Mouse (Mus musculus) embryo, embryonic 11 days (tissue): ENCODE data around the gene 2610028H24Rik.

Source experiments
- DNase-seq: peaks from one replicate; pipeline ENCODE4 v3.0.0-alpha.2; 2015

2610028H24Rik gene

DNA sequence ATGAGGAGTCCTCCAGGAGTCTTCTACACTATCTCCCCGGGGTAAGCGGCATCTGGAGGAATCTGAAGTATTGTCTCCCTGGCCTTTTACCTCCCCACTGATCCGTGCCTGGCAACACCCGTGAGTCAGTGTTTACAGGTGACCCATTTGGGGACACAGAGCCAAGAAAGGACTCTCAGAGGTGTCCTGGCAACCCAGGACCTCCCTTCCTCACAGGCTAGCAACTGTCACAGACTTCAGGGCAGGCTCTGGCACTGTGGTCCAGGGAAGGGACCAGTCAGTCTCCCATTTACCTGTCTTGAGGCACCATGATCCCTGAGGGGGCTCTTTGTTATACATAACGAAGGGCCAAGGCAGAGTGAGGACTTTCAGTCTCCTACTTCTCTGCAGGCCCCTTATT lies at the start of gene 2610028H24Rik:
Gene 2610028H24Rik, plus strand, starts transcription at position 231 of the 400 bp plus-strand sequence.
- DNase-seq: no peak

DNA sequence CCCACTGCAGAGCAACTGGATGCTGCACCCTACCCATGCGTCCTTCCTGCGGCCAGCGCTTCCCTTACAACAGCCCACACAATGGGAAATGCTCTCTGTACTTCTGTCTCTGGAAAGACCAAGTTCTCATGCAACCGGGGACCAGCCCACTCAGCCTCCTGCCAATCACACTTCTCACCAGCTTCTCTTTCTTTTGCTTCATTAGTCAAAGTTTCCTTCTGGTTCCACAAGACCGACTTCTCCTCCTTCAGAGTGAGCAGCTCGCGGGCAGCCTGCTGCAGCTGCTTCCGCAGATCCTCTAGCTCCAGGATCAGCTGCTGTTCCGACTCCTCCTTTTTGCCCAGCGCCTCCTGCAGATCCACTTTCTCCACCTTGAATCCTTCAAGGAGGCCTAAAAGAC lies 40.4 kb upstream of the 2610028H24Rik start:
- no peak for DNase-seq

DNA sequence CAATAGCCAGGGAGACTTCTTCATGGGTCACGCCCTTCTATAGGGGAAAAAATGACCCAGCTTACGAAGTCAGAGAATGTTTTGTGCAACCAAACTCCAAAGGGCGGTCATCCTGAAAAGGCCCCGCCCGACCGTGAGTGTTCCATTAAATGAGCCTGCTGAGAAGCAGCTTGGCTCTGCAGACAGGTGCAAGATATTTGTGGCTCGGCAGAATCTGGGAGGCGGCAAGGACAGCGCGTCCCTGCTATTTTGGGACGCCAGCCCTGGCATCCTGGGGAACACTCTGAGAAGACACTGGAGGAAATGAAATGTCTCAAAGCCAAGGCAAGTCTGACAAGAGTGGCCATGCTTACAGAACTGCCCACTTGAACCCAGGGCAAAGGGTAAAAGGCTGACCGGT lies 32.1 kb upstream of the 2610028H24Rik start:
- DNase-seq: no peak

DNA sequence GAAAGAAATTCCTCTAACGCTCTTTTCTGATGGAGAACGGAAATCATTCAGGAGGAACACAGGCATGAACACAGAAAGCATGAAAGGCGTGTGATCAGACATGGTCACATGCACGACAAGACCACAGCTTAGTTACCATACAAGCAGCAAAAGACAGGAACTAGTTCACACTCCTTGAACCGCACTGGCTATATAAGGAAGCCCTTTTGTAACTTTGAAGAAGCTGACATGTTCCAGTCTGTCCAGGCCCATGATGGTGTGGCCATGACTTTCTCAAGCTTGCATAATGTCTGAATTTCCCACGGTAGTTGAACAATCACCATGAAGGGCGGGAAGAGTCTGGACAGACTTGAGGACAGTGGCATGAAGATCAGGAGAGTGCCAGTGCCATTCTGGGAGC lies 23.2 kb upstream of the 2610028H24Rik start:
- DNase-seq: no peak

DNA sequence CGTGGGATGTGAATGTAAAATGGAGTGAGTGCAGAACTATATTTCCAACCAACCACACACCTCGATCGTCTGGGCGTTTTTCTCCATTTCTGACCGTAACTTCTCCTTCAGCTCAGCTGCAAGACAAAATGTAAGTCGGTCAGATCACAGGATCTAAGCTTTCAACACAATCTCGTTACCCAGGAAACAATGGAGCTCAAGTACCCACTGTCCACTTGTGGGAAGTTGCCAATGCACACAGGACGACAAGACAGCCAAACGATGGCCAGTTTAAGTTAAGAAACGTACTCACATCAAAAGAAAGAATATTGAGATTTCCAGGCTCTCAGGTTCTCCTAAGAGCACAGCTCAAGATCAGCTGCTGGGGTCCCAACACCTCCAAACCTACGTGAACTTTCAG lies 15.0 kb upstream of the 2610028H24Rik start:
- no peak for DNase-seq

DNA sequence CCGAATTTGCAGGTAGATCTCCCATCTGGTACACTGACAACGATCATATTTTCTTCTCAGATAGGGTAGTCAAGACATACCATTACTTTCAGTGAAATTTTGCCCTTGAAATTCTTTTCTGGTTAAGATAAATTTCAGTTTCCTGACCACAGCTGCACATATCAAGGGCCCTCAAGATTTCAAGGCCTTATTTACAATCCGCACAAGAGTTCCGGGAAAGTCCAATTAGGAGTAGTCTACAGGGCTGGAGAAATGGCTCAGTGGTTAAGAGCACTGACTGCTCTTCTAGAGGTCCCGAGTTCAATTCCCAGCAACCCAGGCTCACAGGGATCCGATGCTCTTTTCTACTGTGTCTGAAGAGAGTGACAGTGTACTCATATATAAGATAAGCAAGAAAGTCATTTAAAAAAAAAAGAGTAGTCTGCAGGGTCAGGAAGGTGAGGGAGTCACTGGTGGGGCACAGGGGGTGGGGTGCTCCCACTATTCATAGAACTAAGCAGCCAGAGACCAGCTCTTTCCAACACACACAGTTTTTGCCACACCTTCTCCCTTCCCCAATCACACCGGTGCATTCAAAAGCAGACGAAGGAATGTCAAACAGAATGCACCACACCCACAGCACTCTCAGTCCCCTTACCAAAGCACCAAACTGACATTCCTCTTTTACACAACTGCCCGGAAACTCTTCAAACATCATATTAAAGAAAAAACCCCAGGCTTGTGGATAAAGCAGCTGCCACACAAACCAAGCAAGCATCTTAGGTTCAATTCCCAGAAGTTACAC lies 9.6 kb upstream of the 2610028H24Rik start:
- no peak for DNase-seq

DNA sequence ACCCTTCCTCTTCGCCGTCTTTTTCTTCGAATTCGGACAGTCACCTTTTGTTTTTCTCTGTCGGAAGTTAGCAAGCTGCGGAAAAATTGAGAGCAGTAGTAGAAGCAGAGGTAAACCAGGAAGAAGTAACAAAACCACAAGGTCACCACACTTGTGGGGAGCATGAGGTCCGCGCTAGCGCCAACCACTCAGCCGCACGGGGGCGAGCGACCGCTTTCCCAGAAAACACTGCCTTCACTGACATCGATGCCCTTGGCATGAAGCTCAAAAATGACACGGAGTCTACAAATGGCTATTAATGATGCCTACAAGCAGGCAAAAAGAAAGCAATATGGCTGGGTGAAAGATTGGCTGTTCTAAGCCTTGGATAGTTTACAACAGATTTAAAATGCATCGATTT lies 8.6 kb upstream of the 2610028H24Rik start, which contains the start of gene AC141477.1:
Gene AC141477.1, minus strand, starts transcription at position 164 of the 400 bp plus-strand sequence.
- DNase-seq: no peak

DNA sequence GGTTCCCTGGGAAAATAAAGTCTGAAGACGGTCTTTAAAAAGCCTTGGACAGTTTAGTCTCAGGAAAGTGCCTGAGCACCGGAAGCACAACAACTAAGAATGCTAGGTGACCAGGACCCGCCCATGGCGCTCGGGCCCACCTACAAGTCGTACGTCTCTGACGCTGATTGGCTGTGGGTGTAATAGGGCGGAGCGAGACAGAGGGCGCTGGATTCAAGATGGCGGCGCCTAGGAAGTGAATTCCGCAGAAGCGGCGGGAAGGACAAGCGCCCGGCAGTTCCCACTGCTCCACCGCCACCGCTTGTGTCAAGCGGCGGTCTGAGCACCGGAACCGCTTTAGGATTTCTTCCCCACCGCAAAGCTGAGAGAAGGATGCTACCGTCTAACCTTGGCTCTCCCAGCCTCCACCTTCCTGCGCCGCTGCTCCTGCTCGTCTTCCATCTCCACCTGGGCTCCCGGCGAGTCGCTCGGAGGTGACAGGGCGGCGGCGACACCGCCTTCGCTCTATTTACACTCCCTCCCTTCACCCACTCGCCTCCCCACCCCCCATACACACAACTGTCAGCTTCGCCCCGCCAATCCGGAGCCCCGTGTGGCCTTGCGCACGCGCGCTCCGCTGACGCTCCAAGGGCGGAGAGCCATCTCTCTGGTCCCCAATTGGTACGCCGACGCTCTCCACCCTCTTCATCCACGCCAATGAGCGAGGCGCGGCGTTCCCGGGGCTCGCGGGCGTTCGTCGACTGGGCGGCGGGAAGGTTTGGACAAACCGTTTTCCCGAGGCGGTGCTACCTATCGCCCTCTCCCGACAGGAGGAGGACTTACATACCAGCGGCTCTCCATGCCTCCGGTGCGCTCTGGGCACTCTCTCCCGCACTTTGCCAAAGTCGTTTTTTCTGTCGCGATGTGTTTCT lies 6.4 kb upstream of the 2610028H24Rik start, which contains the start of gene Pcnt:
Gene Pcnt, minus strand, starts transcription at position 609 of the 911 bp plus-strand sequence.
- DNase-seq: peak; percentile 99

DNA sequence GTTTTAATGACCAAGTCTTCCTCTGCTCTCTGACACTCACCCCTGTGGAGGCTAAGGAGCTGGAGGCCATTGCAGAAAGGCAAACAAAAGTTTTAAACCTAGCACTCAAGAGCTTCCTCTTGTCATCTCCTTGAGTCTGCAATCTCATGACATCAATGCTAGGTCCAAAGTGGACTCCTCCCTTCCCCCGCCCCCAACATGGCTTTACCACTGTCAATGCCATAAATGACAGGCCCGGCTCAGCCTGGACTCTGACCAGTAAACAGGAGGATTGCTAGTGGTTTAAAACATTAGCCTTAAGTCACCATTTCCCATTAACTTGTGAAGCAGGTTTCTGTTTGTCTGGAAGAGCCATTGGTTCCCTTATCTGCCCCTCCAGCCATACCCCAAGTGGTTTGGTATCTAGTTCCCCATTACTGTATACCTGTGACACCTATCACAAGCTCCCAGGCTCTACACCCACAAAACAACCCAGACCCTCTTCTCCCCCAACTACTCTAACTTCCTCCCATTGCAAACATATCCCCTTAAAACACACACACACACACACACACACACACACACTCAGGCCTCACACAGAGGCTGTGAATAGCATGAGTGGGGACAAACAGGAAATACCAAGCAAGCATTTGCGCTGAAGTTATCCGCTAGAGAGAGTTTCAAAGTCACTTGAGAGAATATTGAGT lies 2.7 kb upstream of the 2610028H24Rik start:
- no peak for DNase-seq

DNA sequence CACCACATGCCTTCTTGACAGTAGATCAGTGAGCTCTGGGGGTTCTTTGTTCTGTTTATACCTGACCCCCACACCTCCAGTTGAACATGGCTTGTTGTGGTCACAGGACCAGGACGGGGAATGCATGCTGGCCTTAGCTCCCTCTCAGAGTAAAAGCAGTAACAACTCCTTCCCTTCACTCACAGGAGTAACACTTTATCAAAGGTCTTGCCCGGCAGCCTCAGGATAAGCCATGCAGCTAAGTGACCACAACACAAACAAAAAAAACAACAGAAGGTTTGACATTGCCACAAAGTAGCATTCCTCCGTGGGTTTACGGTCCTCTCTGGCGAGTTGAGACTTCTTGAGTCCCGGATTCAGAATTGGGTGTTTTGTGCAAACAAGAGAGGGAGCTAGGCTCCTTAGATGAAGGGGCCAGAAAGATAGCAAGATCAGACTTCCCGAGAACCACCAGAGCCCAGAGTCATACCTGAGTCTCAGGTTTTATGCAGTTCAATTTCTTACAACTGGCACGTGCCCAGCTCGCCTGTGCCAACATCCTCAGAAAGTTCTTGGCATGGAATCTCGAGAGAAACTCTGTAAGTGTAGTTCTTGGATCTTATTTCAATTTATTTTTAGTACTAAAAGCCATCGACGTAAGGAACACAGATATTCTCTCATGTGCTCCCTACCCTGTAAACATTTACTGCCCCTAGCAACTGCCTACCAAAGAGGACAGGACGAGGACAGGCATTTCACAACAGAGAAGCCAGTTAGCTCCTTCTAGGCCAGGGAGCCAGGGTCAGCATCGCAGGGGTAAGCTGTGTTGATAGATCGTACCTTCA lies 1.3 kb upstream of the 2610028H24Rik start:
- no peak for DNase-seq

DNA sequence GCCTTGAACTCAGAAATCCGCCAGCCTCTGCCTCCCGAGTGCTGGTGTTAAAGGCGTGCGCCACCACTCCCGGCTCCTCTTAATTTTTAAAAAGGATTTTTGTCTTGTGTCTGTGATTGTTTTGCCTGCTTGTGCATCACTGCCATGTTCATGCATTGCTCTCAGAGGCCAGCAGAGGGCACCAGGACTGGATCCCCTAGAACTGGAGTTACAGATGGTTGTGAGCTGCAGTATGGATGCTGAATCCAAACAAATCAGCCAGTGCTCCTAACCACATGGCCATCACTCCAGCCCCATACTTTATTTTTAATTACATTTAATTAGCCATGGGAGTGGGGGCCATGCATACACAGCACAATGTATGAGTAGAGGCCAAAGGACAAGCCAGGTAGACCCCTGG lies 6.4 kb downstream of the 2610028H24Rik start:
- peak; percentile 56 for DNase-seq

DNA sequence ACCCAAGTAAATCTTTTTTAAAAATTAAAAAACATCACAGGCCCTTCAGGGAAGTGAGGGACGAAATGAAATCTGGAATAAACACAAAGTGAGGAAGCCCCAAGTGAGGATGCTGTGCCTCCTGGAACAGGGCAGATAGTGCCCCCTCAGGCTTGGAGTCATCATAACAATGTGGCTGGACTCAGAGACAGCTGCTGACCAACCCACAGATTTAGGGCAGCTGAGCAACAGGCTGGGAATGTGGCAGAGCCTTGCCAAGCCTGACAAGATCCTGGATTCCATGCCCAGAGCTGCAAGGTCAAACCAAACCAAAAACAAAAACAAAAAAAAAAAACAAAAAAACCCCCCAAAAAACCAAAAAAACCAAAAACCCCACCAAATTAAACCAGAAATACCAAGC lies 12.4 kb downstream of the 2610028H24Rik start:
- no peak for DNase-seq

DNA sequence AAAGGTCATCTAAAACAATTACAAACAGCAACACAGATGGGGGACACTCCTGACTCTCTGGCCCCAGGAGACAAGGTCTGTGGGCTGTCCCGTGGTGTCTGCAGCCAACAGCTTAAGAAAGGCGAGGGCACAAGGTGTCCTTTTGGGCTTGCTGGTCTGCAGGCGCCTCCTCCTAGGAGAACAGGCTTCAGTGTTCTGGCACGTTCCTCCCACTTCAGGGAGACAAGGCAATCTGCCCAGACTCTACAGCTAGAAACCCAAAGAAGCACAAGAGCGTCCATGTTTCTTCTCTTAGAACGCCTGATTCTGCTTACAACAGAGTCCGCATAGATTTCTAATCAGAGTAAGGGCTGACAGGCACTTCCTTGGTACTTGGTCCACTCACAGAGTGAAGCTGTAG lies 13.4 kb downstream of the 2610028H24Rik start:
- DNase-seq: no peak

DNA sequence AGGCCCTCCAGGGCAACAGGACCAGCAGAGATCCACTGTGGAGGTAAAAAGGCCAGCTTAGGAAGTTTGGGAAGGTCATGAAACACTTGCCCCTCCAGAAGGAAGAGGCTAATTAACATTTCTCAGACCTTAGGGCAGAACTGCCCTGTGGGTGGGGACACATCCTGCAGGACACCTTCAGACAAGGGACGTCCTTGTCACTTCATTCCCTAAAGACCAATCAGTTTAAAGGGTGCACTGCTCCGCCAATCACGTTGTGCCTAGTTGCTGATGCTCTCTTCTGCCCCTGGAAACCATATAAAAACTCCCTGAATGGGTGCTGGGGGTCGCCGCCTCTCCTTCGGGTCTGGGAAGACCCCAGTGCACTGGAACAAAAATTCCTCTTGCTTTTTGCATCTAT lies 13.8 kb downstream of the 2610028H24Rik start:
- DNase-seq: no peak

DNA sequence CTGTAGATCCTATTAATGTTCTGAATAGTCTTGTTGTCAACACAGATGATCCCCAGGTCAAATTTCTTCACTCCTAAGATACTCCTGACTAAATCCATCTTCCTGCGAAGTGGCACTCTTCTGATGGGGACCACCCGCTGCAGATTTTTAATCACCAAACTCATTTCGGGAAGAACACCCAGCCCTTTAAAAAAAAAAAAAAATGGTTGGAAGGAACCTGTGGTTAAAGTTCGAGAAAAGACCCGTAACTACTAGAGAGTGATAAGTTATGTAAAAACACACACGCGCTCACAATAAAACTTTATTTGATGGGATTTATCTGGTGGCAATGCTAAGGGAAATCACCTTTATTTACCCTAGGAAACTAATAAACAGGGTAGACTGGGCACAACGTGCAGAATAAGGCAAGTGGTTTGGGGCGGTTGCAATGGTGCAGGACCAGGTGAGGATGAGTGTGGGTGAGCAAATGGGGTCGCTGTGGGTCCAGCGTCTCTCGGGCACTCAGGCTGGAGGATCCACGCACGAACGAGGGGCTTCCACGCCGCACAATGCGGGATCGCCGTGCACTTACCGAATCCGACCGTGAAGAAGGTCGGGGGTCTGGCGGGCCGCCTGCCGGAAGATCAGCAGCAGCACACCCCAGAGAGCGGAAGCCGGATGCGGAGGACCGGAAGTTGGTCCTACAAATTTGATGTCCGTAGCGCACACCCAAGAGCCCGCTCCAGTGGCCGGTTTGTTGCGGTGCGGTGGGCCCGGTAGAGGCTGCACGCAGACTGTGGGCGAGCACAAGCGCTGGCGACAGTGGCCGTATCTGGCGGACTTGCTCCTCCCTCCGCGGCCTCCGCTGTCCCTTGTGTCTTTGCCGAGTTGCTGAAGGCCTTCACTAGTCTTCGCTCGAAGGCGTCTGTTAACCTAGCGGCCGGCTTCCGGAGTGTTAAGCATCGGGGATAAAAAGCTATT lies 19.6 kb downstream of the 2610028H24Rik start, which contains the start of the genes Mcm3ap and Ybey:
Gene Mcm3ap, plus strand, starts transcription at position 725 of the 960 bp plus-strand sequence.
Gene Ybey, minus strand, starts transcription at position 912 of the 960 bp plus-strand sequence.
- peak; percentile 94 for DNase-seq

DNA sequence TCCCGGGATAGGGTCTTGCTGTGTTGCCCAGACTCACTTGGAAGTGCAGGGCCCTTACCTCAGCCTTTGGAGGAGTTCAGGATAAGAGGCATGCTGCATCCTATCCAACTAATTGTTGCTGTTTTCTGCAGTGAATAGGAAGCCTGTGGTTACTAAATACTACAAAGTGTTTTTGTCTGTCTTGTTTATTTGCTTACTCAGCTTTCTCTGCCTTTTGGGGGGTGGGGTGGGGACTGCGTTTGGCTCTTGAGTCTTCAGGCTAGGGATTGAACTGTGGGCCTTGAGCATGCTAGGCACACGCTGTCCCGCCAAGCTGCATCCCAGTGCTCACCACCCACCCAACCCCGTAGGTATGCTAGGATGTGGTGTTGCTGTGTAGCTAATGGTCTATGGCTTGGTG lies 24.9 kb downstream of the 2610028H24Rik start:
- DNase-seq: no peak

DNA sequence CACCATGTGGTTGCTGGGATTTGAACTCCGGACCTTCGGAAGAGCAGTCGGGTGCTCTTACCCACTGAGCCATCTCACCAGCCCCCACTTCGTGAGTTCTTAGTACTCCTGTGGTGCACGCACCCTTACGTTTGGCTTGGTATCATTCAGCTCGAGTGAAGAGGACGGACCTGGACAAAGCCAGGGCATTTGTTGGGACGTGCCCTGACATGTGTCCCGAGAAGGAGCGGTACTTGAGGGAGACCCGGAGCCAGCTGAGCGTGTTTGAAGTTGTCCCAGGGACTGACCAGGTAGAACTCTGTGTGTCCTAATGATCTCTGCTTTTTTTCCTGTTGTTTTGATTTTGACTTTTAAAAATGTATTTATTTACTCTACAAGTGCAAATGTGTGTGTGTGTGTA lies 32.0 kb downstream of the 2610028H24Rik start:
- DNase-seq: no peak

DNA sequence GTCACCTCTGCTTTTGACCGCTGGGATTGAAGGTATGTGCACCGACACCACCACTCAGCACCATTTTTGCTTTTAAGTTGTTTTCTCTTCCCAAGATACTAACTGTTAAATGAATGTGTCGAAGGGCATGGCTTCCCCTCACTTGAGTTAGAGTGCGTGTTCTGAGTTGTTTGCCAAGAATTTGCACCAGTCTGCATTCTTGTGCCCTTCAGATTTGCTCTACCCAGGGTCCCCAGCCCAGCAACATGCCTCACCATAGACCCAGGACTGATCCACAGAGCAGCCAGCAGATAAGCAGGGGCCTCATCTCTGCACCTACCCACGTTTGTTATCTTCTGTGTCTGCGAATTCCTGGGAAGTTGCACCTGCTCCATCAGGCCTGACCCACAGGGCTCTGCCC lies 32.6 kb downstream of the 2610028H24Rik start:
- DNase-seq: no peak

DNA sequence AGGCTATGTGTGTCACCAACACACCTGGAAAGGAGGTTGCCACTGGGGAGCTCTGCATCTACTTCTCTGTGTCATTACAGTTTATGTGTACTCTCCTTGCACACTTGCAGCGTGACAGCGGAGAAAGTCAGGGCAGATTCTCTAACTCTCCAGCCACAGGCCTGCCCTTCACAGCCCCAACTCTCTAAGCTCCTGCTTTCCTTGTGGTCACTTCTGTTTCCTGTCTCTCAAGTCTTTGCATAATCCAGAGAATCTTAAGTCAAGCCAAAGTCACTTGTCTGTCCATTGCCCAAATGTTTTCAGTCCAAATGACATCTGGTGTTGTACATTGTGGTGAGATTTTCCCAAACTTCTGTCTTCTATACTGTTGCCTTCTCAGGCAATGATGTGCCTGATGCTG lies 37.4 kb downstream of the 2610028H24Rik start:
- no peak for DNase-seq

DNA sequence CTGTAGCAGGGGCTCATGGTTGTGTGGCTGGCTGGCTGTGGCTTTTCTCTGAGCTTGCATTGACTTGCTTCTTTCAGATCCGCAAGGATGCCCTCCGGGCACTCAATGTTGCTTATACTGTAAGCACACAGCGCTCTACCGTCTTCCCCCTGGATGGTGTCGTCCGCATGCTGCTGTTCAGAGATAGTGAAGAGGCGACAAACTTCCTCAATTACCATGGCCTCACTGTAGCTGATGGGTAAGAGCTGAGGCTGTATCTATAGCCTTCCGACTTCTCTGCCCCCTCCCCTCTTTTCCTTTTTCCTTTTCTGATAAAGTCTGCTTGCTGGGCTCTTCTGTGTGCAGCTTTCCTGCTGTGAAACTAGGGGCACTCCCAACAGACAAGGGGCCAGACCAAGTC lies 39.4 kb downstream of the 2610028H24Rik start:
- DNase-seq: no peak

DNA sequence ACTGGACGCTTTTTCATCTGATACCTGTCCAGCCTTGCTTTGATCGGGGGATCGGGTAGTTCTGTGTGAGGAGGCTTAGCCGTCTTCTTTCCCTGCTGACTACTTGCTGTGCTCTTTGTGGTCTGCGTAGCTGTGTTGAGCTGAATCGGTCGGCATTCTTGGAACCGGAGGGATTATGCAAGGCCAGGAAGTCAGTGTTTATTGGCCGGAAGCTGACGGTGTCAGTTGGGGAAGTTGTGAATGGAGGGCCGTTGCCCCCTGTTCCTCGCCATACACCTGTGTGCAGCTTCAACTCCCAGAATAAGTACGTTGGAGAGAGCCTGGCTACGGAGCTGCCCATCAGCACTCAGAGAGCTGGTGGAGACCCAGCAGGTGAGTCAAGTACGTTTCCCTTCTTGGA lies 40.3 kb downstream of the 2610028H24Rik start:
- DNase-seq: no peak
